Mouse (Mus musculus) forelimb bud, embryonic 11.5 days (tissue): ENCODE data around the gene Qtrt2.

Experiments
- DNase-seq: peaks from one replicate; pipeline ENCODE4 v3.0.0-alpha.2; 2012; ENCODE audit warnings: low read depth, low spot score

Gene Qtrt2

GRCm38 (mm10) chr16:43816321-43816720 is 110.3 kb downstream of the Qtrt2 start:
- no peak for DNase-seq

DNA sequence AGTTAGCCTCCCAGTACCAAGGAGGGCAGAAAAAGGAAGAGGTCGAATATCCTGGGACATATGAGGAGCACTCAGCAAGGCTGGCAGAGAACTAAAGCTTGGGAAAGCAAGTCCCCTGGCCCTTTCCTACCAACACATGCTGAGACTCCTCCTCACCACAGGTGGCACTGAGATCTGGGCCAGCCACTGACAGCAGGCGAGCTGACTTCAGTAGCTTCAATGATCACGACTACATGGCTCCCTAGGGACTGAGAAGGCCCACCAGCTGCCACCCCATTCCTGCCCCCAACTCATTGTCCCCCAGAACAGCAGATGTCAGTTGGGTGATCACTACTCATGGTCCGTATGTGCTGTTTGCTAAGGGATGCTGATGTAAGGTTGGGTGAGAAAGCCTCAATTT is 112.0 kb downstream of the Qtrt2 start:
- DNase-seq, result no peak
